Mouse (Mus musculus) fibroblast of lung, adult 2 months (primary cell): Measurements from ENCODE around the gene Haghl.

Experiments
- DNase-seq: peaks from one replicate; pipeline ENCODE4 v3.0.0-alpha.2; 2011; ENCODE audit warnings: low read depth

Gene Haghl

DNA sequence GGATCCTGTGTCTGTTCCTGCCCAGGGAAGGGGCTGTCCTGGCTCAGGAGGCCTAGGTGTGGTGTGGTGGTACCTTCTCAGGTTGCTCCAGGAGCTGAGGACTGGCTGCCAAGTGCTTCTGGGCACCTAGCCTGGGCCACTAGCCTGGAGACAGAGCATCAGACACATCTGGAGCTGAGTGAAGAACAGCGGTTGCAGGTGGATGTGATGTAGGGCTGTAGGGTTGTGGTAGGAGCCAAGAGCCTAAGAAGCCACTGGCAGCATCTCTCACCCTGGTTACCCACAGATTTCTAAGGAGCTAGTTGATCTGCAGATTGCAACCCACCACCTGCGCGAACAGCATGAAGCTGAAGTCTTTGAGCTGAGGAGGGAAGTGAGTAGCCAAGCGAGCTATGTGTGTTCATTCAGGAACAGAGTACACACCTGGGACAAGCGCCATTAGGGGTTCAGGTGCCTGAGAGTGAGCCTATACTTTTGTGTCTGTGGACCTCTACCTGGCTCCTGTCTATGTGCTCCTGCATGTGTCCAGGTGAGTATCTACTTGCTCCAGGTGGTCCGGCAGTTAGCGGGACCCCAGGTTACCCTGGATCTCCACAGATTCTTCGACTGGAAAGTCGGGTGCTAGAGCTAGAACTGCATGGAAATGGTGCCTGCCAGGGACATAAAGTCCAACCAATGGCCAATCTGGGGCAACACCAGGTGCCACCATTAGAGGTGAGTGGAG, 1.5 kb upstream of the Haghl start:
- no peak for DNase-seq

DNA sequence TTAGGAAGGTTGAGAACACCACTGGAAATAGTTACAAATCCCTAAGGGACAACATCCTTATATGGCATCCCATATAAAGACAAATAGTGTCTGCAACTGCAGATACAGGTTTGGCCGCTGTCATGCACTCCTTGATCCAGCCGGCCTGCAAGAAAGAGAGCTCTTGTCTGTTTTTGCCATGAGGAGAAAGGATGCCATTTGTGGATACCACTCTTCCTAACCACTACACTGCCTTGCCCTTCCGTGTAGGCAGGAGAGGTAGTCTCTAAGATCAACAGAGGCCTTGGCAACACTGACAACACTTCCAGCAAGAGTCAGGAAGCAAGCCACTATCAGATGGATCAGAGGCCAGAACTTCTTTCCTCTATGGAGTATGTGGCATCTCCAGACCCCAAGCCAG, 807 bp upstream of the Haghl start, which contains the start of gene Ccdc78:
Gene Ccdc78 (plus strand): TSS at position 301 of the 400 bp plus-strand sequence.
- no peak for DNase-seq

DNA sequence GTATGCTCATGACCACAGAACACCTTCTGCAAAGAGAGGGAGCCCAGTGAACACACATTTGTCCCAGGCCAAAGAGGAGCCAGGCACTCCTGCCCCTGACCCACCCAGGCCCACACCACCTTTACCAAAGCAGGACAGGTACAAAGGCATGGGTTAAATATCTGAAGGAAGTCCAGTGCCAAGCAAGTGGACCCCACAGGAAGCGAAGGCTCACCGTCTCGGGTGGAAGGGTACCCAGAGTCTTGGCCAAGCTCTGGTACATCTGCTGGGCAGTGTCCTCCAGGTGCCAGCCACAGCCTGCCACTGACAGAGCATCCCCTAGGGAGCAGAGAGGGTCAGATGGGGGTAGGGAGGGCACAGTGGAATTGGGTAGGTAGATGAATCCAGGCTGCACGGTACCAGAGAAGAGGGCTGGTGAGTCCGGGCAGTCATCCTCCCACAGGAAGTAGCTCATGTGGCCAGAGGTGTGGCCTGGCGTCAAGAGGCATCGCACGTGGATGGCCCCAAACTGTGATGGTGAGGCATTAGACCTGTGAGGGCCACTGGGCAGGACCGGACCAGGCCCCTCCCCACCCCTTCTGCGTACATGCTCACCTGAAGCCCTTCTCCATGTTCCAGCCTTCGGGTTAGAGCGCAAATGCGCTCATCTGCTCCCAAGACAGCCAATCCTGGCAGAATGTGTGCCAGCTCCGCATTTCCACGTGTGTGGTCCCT, 1.5 kb downstream of the Haghl start:
- no peak for DNase-seq

DNA sequence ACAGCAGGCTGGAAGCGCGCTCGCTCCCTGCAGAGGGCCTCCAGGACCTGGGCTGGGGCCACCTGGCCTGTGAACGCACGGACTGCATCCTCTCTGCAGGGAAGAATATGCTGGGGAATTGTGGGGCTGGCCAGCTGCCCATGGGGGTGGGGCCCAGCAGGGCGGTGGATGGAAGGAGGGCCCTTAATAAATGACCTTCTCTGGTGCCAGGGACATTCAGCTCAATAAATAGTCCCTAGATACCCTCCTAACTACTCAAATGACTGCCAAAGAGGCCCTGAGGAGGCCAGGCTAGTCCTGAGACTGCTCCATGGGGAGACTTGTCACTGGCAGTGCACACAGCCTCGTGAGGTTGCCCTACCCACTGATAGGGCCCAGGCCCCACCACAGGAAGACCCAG, 2.4 kb downstream of the Haghl start:
- DNase-seq = no peak

DNA sequence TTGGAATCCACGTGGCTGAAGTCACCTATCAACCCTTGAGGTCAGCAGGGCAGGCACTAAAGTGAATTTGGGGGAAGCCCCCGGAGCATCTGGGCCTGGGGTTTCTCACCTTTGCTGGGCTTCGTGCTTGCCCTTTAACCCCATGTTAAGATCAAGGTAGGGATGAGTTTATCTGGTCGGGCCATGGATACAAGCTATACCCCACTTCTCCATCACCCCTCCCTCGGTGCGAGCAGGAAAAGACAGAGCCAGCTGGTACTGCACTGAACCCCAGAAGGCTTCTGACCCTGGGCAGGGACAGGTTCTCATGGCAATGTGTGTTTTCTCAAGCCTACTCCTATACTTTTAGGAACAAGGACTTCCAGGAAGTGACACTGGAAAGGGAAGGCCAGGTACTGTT, 4.1 kb downstream of the Haghl start:
- DNase-seq = no peak

DNA sequence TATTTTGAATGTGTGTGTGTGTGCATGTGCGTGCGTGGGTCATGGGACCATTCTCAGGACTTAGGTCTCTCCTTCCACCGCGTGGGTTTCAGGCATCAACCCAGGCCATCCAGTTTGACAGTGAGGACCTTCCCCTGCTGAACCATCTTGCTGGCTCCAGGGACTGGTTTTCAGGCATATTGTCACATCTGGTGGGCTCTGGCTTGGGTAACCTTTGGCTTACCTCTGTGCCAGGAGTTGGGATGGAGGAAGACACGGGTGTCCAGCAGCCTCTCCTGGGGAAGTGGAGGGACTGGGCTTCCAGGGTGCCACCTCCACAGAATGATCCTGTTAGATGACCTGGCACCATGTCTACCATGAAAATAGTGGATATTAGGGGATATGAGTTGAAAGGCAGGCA, 7.5 kb downstream of the Haghl start:
- DNase-seq = no peak

DNA sequence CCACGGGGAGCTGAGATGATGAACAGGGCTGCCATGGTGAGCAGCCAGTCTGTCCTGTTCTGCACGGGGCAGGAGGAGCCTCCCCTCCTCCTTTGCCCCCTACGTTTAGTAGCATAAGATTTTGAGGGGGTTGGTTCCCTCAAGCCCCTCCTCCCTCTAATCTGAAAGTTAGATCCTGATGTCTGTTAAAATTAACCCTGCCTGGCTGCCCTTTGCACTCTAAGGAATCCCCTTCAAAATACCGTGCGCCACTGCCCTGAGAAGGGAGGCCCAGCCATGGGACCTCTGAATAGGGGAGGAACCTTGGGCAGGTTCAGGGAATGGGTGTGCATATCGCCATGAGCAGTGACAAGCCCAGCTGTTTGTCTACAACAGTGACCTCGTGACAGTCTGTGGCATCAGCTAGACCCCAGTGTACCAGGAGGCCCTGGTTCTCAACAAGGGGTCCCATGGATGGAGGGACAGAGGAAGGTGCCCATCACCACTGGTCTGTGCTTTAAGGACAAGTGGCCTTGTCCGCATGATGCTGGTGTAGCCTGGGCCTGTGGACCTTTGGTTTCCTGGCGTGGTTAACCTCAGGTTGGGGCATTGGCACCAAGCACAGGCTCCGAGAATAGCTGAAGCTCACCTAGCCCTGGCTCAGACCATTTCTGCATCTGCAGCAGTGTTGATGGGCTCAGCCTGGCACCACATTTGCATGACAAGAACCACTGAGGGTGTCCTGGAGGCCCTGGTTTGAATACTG, 10.0 kb downstream of the Haghl start:
- no peak for DNase-seq

DNA sequence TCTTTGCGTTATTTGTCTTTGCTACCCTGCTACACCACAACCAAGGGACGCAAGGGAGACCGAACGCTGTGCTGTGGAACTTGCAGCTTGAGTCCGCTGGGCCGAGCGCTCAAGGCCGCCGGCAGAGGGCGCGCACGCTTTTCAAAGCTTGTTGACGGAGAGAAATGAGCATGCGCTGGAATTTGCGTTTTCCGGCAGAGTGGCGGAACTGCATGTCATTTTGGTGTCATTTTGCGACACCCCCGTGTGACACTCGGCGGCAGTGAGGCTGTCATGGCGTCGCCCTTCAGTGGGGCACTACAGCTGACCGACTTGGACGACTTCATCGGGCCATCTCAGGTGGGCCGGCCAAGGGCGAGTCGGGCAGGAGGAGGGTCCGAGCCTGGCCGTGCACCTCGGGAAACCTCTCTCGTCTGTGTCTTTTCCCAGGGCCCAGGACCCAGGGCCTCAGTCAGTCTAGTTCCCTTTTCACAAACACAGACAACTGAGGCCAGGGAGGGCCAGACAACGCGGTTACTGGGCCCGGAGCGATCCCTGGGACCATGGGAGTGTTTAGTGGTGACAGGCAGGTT, 11.8 kb downstream of the Haghl start, which contains the start of gene Narfl:
Gene Narfl (plus strand): TSS at position 228 of the 572 bp plus-strand sequence.
- DNase-seq = peak; percentile 92

DNA sequence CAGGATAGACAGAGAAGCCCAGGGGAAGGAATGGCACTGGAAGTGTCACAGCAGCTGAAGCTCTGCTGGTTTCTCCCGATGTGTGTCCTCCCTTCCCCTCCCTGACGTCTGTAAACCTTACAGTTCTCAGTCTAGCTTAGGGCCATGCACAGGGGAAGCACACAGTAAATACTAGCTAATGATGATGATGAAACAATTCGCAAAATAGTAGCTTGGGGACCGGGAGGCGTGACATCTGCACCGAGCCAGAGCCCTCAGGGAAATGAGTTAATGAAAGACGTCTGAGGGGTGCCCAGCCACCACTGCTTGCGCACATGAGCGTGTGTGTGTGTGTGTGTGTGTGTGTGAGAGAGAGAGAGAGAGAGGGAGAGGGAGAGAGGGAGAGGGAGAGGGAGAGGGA, 16.1 kb downstream of the Haghl start:
- no peak for DNase-seq

DNA sequence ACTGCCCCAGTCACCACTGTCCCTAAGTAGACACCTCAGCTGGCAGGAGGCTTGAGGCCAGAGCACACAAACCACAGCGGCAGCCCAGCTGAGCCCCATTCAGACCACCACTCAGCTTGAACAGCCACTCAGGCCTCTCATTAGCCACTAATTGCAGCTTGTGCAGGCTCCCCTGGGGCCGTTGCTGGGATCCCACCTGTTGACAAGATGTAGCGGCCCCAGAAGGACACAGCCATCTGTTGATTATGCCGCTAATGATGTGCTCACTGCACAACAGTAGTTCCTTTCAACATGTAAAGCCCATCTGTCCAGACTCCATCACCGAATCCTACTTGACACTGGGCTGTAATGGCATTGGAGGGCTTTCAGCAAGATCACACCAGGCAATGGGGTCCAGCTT, 19.6 kb downstream of the Haghl start:
- DNase-seq = no peak

DNA sequence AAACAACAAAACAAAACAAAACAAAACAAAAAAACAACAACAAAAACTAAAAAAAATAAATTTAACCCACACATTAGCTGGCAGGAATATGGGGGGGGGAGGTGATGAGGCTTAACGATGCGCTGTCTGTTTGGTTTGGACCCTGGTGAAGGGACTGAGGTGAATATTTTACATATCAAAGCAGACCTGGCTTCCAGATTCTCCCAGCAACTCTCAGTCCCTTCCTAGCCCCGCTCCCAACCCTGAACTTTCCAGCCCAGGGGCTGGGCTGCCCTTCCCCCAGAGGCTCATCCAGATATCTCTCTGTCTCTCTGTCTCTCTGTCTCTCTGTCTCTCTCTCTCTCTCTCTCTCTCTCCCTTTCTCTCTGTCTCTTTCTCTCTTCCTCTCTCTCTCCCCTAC, 22.9 kb downstream of the Haghl start:
- no peak for DNase-seq

DNA sequence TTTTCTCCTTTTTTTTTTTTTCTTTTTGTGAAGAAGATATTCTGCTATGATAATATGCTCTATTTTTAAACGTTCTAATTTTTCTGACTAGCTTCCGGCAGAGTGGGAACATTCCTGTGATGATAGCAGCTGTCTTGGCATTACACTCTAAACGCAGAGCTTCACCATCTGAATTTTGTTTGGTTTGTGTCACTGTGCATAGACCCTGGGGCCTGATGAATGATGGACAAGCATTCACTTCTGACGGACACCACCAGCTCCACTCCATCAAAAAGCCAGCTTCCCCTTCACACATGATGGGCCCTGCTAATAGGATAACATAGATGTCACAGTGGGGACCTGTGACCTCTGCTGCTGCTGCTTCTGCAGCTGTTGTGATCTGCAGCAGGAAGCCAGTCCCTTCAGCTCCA, 23.9 kb downstream of the Haghl start:
- DNase-seq = no peak

DNA sequence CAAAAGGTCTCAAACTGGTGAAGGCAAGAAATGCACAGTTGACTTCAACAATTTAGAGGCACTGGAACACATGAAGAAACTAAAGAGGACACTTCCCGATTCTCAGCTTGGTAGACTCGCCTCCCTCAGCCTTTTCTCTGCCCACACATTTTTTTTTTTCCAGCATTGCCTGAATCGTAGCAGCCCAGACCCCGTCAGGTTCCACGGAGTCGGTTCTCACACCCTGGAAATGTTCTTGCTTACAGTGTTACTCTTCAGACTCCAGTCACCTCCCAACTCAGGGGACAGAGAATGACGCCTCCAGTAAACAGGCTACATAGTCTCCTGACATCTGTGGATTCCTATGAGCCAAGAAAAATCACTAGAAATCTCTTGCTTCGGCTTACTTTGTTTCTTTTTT, 25.3 kb downstream of the Haghl start:
- no peak for DNase-seq

DNA sequence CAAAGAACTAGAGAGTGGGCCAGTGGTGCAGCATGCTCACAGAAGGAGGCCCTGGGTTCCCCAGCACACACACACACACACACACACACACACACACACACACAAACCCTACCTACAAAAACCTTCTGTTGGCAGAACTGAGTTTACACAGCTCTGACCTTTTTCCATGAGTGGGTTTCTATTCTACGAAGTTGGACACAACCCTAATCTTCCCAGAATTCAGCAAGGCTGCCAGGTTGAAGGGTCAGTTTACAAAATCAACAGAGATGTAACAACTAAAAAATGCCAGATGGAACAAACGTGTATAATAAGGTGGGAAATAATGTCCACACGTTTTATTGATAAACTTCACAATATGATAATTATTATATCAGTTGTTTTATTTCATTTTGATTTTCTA, 27.8 kb downstream of the Haghl start:
- peak; percentile 23 for DNase-seq

DNA sequence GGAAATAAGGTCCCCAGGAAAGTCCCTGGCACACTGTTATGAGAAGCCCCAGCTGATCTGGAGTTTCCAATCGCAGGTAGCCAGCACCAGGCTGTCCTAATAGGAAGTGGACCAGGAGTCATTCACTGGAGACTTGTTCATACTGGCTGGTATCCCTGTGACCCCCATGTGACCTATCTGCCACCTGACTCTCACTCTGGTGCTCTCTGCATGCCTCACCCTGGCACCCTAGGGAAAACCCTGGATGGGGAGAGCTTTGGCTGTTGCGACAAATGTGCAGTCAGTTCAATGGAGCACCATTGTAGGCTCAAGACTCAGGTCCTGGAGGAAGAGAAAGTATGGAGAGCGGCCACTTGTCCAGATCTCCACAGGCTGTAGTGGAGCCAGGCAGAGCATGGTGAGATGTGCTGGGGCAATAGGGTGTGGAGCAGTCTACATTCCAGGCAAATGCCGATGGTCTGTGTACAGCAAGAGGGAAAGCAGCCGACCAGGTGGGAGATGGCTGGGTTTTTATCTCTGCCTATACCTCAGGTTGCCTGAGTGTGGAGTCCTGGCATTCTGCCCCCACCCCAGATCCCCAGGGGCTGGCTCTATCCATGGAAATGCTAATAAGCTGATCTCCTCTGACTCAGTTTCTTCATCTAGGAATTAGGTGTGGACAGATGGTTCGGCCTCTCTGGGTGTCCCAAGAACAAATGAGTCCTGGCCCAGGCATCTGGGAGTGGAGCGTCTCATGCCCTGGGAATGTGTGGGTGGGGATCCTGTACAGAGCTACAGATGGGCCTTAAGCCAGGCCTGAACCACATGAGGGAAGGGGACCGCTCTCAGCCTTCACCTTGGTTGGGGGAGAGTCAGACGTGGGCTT, 28.9 kb downstream of the Haghl start:
- DNase-seq = no peak

DNA sequence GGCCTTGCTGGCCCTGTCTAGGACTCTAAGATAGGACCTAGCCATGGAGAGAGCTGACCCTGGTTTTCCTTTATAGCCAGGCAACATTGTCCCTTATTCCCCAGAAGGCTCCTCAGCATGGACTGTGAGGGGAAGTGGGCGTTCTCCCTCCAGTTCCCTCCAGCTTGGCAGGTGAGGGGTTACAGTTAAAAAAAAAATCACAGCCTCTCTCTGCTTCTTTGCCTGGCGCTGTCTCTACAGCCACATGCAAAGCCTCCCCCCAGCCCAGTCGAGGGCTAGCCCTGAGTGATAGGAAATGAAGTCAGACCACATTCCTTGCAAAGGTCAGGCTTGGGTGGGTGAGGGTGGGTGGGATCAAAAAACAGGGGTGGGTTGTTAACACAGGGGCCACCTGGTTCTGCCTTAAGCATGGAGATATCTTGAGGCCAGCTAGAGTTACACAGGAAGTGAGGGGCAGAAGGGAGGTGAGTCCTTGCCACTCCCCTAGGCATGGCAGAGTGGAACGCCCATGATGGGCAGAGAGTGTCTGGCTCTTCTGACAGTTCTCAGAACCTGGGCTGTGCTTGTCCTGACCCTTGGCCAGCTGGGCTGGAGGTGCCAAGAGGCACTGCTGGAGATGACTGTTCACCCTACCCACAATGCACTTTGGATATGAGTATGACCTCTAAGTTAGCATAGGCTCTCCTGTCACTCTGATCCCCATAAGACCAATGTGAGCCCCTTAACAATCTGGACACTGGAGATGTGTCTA, 29.7 kb downstream of the Haghl start:
- no peak for DNase-seq

DNA sequence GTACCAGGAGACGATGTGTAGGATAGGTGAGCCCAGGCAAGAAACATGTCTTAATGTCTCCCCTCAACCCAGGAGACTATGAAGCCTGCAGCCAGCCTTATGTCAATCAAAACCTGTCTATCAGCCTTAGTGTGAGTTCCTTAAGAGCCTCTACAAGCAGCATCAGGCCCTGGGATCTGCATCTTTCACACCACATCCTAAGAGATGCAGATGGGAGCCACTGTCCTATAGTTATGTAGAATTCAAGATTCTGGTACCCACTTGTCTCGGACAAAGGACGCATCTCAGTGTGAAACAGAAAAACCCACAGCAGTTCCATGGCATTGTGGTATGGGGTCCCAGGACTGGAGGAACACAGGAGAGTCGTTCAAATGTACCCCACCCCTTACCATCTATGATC, 30.4 kb downstream of the Haghl start:
- no peak for DNase-seq

DNA sequence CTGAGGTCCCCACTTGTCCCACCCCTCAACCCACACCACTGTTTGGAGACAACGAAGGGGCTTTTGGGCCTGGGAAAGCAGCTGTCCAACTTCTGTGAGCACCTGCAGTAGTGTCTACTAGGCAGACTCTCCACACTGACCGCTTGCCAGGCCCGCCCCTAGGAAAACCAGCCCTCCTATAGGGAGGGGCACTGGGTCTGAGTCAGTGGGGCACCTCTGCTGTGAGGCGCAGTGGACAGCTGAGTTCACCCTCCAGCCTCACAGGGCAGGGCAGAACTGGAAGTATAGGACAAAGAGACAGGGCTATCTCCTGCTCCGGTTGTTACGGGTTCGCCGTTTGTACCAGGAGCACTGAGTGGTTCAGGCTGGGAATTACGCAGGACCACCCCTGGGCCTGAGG, 31.2 kb downstream of the Haghl start, which contains the start of gene Msln:
Gene Msln (minus strand): TSS at position 138 of the 400 bp plus-strand sequence.
- no peak for DNase-seq

DNA sequence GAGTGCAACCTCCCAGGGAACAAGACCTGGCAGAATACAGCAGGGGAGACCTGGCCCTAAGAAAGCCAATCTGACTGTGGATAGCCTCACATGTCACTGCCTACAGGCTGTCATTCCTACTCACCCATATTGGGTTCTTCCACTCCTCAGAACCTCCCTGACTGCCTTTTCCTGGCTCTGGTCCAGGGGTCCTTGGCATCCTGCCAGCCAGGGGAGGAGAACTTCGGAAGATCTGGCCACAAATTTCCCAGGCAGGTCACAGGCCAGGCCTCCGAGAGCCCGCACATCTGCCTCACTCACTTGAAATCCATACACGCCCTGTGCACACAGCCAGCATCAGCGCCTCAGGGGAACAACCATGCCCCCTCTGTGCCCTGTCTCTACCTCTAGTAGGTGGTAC, 34.0 kb downstream of the Haghl start:
- DNase-seq = no peak

DNA sequence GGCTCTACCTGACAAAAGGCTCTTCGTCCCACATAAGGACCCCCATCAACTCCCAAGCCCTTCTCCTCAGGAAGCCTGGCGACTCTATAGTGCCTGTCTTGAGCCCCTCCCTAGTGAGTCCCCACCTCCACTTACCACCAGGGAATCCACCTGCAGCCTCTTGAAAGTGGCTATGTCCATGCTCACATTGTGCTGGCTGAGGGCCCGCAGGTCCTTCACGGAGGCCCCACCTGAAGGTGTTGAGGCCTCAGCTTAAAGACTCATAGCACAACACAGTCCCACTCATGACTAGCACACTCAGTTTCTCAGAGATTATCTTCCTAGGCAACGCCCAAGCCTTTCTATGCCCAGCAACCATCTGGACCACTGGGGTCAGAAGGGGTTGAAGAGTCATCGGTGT, 36.2 kb downstream of the Haghl start:
- DNase-seq = no peak

DNA sequence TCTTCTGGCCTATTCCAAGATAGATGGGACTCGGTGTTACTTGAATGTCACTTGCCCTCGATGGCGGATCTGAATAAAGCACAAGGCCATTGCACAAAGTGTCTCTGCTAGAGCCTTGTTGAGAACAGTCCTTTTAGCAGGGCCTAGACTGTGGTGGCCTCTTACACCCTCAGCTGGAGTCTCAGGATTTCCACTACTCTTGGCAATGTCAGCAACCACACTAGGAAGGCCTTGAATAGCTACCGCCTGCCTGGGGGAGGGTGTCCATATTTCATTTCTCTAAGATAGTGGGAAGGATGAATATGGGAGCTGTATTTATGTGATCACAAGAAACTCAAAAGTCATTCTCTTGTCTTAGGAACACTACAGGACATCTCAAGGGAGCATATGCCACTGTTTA, 37.2 kb downstream of the Haghl start:
- DNase-seq = no peak
